Mouse (Mus musculus) left cerebral cortex, adult 18-20 months (tissue): ENCODE results near the gene C87436. TPM values are rescaled to one million over a fixed set of nuclear protein-coding genes. Genes with fewer than 3 reads are reported as not detected.
A peak's percentile ranks its signal among the peaks of the same experiment; 100 is the strongest.
"Not testable (repeated sequence)": the region's sequence is repeated elsewhere in the genome, so short reads cannot be mapped to it uniquely, and the experiment has no call there.

Experiments
- DNase-seq, 2 experiments: peaks; one replicate each; pipeline ENCODE4 v3.0.0; 2021 to 2022; ENCODE audit warnings: low spot score in 2 of 2, mixed read lengths in 1 of 2
- total RNA-seq, 2 experiments: library from RNA; stranded (reverse); gene quantifications; 2 replicates each; pipeline ENCODE4 v1.2.3; 2021

Gene C87436
- total RNA-seq, 2 experiments from 2014 or later: 21.6 to 22.8 TPM

GRCm38 (mm10) chr6:86480189-86480831 is 42.1 kb downstream of the C87436 start:
- DNase-seq: no peak

GRCm38 (mm10) chr6:86481871-86482270 is 43.7 kb downstream of the C87436 start:
- no peak for DNase-seq

GRCm38 (mm10) chr6:86485943-86486640 is 47.9 kb downstream of the C87436 start:
- no peak for DNase-seq

- peak; percentile 59 to 77 for DNase-seq
These were observed 49.4 kb downstream of the C87436 start for GRCm38 (mm10) chr6:86487358-86488148.

GRCm38 (mm10) chr6:86488149-86488485 is 49.9 kb downstream of the C87436 start:
- no peak for DNase-seq

- DNase-seq: no peak
These were observed 51.8 kb downstream of the C87436 start for GRCm38 (mm10) chr6:86489945-86490344.

GRCm38 (mm10) chr6:86490413-86490812 is 52.2 kb downstream of the C87436 start:
- DNase-seq: not testable (repeated sequence)

- DNase-seq: no peak
These were observed 55.5 kb downstream of the C87436 start for GRCm38 (mm10) chr6:86493469-86494263.

GRCm38 (mm10) chr6:86494767-86495166 is 56.6 kb downstream of the C87436 start:
- no peak for DNase-seq

GRCm38 (mm10) chr6:86495661-86496060 is 57.5 kb downstream of the C87436 start:
- DNase-seq: no peak

GRCm38 (mm10) chr6:86496127-86496526 is 58.0 kb downstream of the C87436 start:
- DNase-seq: no peak

- DNase-seq: no peak
These were observed 58.4 kb downstream of the C87436 start for GRCm38 (mm10) chr6:86496585-86496984.

GRCm38 (mm10) chr6:86497071-86497815 is 59.1 kb downstream of the C87436 start:
- DNase-seq: no peak

GRCm38 (mm10) chr6:86497942-86498732 is 60.0 kb downstream of the C87436 start:
- DNase-seq: no peak

GRCm38 (mm10) chr6:86499571-86500109 is 61.5 kb downstream of the C87436 start:
- no peak for DNase-seq

- no peak for DNase-seq
These were observed 65.3 kb downstream of the C87436 start for GRCm38 (mm10) chr6:86503513-86503912.

- no peak for DNase-seq
These were observed 67.5 kb downstream of the C87436 start for GRCm38 (mm10) chr6:86505671-86506070.

GRCm38 (mm10) chr6:86506309-86506708 is 68.1 kb downstream of the C87436 start:
- no peak for DNase-seq

- DNase-seq: no peak
These were observed 68.9 kb downstream of the C87436 start for GRCm38 (mm10) chr6:86507116-86507515.
